Mouse (Mus musculus) lung, postnatal 14 days (tissue): Measurements from ENCODE around the gene Rpl6.
"Not testable (repeated sequence)": the region's sequence is repeated elsewhere in the genome, so short reads cannot be mapped to it uniquely, and the experiment has no call there.

Experiments
- DNase-seq: peaks from one replicate; pipeline ENCODE4 v3.0.0; 2021

Gene Rpl6

GRCm38 (mm10) chr5:121226406-121226805 lies 22.1 kb downstream of the Rpl6 start:
- DNase-seq = no peak

GRCm38 (mm10) chr5:121226845-121227244 lies 22.6 kb downstream of the Rpl6 start:
- DNase-seq = no peak

- DNase-seq = not testable (repeated sequence)
These were observed 23.0 kb downstream of the Rpl6 start for GRCm38 (mm10) chr5:121227330-121227729.

- DNase-seq = no peak
These were observed 24.9 kb downstream of the Rpl6 start for GRCm38 (mm10) chr5:121229182-121229581.

- no peak for DNase-seq
These were observed 26.5 kb downstream of the Rpl6 start for GRCm38 (mm10) chr5:121230811-121231210.

GRCm38 (mm10) chr5:121232789-121233188 lies 28.5 kb downstream of the Rpl6 start:
- DNase-seq = no peak

GRCm38 (mm10) chr5:121233726-121234125 lies 29.4 kb downstream of the Rpl6 start:
- no peak for DNase-seq

GRCm38 (mm10) chr5:121236171-121236570 lies 31.9 kb downstream of the Rpl6 start:
- DNase-seq = no peak

GRCm38 (mm10) chr5:121238208-121238607 lies 33.9 kb downstream of the Rpl6 start:
- no peak for DNase-seq

GRCm38 (mm10) chr5:121239846-121240245 lies 35.6 kb downstream of the Rpl6 start:
- DNase-seq = no peak

GRCm38 (mm10) chr5:121241182-121241581 lies 36.9 kb downstream of the Rpl6 start:
- DNase-seq = no peak

- no peak for DNase-seq
These were observed 38.0 kb downstream of the Rpl6 start for GRCm38 (mm10) chr5:121242261-121242660.

- no peak for DNase-seq
These were observed 38.4 kb downstream of the Rpl6 start for GRCm38 (mm10) chr5:121242701-121243100.

GRCm38 (mm10) chr5:121243676-121244364 lies 39.5 kb downstream of the Rpl6 start:
- no peak for DNase-seq

GRCm38 (mm10) chr5:121244365-121244731 lies 40.1 kb downstream of the Rpl6 start:
- no peak for DNase-seq

GRCm38 (mm10) chr5:121245201-121245600 lies 40.9 kb downstream of the Rpl6 start:
- DNase-seq = no peak

- DNase-seq = no peak
These were observed 44.6 kb downstream of the Rpl6 start for GRCm38 (mm10) chr5:121248766-121249394.

- DNase-seq = no peak
These were observed 45.4 kb downstream of the Rpl6 start for GRCm38 (mm10) chr5:121249693-121250092.

- no peak for DNase-seq
These were observed 47.5 kb downstream of the Rpl6 start for GRCm38 (mm10) chr5:121251813-121252212.

- no peak for DNase-seq
These were observed 49.7 kb downstream of the Rpl6 start for GRCm38 (mm10) chr5:121253816-121254497.

GRCm38 (mm10) chr5:121254977-121255376 lies 50.7 kb downstream of the Rpl6 start:
- no peak for DNase-seq
